Mouse (Mus musculus) testis, postnatal 14 days (tissue): ENCODE measurements around the gene Rpn1.

ENCODE experiments used
- DNase-seq: peaks from one replicate; pipeline ENCODE4 v3.0.0; 2021; ENCODE audit warnings: low spot score

The Rpn1 gene

DNA sequence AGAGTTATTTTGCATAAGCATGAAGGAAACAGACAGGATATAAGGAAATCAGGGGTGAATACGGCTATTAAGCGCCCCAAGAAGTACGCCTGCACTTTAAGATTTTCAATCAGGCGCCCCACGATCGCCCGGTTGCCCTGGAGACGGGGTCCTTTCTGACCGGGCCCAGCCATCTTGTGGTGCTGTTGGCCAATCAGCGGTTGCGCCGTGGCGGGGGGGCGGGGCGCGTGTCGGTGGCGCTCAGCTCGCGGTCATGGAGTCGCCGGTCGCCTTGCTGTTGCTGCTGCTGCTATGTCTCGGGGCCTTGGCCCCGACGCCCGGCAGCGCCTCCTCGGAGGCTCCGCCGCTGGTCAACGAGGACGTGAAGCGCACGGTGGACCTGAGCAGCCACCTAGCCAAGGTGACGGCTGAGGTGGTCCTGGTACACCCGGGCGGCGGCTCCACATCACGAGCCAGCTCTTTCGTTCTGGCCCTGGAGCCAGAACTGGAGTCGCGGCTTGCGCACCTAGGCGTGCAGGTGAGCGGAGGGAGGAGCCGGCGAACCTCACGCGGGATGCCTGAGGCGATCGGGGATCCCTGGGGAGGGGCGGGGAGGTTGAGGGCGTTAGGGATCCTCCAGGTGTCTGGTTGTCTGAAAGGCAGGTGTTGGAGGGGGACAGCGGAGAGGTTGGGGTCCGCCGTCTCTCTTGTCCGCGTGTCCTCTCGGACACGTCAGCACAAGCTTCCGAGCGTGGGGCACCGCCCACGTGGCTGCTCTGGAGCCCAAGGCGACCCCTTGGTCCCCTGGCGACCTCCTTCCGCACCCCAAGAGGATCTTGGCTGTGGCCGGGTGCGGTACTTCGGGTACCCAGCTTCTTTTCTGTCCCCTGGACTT, at the start of gene Rpn1:
TSS of gene Rpn1 (plus strand) at position 205 of the 874 bp plus-strand sequence.
- DNase-seq, result peak; percentile 96

DNA sequence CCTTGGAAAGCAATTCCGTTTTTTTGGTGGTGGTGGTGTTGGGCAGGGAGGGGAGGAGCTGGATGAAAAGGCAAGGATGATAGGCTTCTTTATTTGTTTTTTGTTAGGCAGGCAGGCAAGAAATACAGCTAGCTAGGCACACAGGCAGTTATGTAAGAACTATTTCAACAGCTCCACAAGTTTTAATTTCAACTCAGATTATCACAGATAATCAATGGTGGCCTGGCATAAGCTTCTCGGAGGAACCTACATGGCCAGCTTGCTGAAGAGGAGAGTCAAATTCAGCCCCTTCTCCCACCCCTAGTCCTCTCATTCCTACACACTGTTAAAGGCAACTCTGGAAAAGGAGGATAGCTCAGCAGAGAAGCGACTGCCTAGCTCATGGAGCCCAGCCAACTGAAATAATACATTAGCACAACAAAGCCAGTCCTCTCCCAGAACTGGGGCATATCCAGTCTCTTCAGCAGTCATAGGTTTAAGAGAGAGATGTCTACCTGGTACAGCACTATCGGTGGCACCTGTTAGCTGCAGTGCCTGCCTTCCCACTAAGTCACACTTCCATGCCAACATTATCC, 46.7 kb upstream of the Rpn1 start:
- DNase-seq, result no peak

DNA sequence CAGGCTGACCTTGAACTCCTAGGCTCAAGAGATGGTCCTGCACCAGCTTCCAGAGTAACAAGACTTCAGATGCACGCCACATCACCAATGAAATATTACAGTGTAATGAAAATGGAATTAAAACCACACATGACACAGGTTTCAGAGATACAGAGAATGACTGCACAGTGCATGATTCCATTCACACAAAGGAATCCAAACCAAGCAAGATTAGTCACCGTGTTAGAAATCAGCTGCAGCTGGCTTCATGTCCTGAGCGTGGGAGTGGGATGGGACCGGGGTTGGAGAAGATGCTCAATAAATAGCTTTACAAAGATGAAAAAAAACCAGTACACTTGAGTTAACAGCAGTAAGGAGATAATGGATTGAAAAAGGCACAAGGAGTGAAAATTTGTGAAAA, 44.9 kb upstream of the Rpn1 start:
- no peak for DNase-seq

- DNase-seq, result no peak
These were observed 43.1 kb upstream of the Rpn1 start for GRCm38 (mm10) chr6:88041221-88041620.

DNA sequence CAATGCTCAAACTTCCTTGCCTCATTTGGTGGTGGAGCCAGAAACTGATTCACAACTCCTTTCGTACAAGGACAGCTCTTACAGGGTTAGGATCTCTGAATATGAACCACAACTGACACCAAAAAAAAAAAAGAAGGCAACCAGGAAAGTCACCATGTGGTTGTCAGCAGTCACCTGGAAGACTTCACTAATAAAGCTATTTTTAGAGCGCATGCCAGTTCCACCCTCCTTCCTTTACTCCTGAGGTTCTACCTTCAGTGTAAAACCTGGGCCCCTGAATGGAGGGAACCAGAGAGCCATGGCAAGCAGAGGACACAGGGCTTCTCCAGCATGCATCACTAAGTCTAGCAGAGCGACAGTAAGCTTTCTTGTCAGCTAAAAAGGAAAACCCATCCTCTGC, 41.9 kb upstream of the Rpn1 start:
- DNase-seq, result no peak

DNA sequence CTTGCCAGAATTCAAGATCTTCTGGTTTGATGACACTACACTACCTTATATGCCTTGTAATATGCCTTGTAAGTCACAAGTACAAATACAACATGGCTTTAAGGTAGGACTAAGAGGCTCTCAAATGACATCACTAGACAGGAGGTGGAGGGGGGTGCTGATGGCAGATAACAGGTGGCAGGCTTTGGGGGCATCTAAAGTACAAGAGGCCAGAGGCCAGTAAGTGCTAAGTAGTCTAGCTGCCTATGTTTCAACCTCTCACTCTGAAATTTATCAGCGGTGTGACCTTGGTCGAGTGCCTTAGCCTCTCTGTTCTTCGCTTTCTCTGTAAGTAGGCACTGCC, 40.1 kb upstream of the Rpn1 start:
- DNase-seq, result no peak

- DNase-seq, result peak; percentile 95
These were observed 39.5 kb upstream of the Rpn1 start, which contains the start of gene Rab7 for GRCm38 (mm10) chr6:88044577-88045405. Rab7 (minus strand) TSS chr6:88045270.

- DNase-seq, result no peak
These were observed 38.9 kb upstream of the Rpn1 start for GRCm38 (mm10) chr6:88045406-88045766.

DNA sequence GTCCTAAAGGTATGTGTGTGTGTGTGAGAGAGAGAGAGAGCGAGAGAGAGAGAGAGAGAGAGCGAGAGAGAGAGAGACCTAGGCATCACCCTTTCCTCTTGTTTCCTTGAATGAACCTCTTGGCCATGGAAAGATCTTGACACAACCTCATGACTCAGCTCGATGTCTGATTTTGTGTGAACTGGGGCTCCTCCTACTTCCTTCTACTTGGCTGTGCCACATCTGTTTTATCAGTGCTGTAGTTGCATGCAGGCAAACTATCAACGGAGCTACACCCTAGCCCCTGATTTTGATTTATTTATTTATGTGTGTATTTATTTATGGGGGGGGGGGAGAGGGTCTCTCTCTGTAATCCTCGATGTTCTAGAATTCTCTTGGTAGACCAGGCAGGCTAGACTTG, 36.4 kb upstream of the Rpn1 start:
- DNase-seq, result no peak

GRCm38 (mm10) chr6:88049008-88049407, 35.3 kb upstream of the Rpn1 start:
- DNase-seq, result no peak

GRCm38 (mm10) chr6:88051206-88051605, 33.1 kb upstream of the Rpn1 start:
- no peak for DNase-seq

GRCm38 (mm10) chr6:88053228-88054080, 30.8 kb upstream of the Rpn1 start:
- no peak for DNase-seq

DNA sequence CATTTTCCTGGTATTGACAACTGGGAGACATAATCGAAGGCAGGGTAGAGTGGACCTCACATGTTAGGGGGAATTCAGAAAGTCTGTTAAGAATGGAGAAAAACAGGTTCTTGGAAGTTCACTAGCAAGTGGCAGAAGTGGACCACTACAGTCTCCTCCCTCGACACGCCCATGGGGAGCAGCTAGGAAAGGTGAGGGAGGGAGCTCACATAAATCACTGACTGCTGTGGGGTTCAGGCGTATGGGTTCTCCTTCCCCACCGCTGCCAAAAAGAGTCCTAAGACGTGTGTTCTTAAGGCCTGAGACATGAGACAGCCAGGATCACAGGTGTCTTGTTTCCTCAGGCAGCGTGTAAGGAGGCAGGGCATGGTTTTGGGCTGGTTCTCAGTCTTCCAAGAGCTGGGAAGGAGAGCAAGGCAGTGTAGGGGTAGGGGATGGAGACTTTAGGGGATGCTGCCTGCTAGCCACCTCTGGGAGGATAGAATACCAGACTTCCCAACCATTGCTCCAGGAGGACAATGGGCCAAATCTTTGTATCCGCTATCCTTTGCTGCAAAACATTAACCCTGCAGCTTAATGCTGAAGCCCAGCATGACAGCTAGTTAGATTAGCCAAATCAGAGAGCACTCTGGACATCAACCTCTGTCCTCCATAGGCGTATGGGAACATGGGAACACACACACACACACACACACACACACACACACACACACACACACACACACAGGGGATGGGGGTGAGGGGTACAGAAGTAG, 30.0 kb upstream of the Rpn1 start:
- no peak for DNase-seq

- no peak for DNase-seq
These were observed 28.6 kb upstream of the Rpn1 start for GRCm38 (mm10) chr6:88055663-88056062.

GRCm38 (mm10) chr6:88056866-88057265, 27.4 kb upstream of the Rpn1 start:
- no peak for DNase-seq

- DNase-seq, result no peak
These were observed 24.4 kb upstream of the Rpn1 start for GRCm38 (mm10) chr6:88059903-88060302.

DNA sequence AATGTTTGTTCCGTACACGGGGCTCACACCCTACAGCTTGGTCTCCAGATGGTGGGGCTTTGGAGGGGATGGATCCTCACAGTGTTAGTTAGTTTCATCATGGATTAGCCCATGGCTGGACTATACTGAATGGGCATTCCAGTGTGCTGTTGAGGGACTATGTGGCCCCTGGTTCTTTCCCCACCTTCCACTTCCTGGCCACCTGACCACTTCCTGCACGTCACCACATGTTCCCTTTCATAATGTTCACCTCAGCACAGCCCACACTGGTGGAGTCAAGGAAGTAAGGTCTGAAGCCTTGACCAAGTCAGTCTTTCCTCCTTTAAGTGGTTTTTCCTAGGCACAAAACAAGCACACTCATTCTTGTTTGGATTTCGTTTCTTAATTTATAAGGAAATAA, 23.7 kb upstream of the Rpn1 start:
- no peak for DNase-seq

DNA sequence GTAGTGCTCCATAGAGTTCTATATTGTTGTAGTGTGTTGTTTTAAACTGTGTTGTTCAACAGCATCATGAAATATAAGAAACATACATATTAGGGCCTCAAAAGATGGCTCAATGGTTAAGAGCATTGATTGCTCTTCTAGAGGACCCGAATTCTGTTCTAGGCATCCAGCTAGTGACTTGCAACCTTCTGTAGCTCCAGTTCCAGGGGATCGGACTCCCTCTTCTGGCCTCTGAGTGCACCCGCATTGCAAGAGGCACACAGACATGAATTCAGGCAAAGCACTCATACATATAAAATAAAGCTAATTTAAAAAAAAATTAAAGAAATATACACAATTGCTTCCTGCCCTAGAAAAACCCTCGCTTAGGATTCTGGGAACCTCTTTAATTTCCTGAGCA, 22.9 kb upstream of the Rpn1 start:
- no peak for DNase-seq

DNA sequence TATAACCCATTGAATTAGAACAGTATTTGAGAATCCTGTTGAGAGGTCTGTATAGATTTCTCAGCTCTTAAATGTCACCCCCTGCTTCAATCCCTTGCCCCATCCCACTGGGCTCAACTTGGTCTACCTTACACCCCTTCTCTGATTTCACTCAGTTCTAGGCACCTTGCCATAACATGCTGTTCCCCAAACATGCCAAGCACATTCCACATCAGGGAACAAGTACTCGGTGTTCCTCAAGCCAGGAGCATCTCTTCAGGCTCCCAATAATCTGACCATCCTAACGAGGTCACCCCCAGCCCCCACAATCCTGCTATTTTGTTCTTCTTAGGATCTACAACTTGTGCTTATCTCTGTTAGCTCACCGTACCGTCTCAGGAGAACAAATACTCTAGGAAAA, 21.9 kb upstream of the Rpn1 start:
- DNase-seq, result peak; percentile 51

- no peak for DNase-seq
These were observed 20.1 kb upstream of the Rpn1 start for GRCm38 (mm10) chr6:88064072-88064642.

DNA sequence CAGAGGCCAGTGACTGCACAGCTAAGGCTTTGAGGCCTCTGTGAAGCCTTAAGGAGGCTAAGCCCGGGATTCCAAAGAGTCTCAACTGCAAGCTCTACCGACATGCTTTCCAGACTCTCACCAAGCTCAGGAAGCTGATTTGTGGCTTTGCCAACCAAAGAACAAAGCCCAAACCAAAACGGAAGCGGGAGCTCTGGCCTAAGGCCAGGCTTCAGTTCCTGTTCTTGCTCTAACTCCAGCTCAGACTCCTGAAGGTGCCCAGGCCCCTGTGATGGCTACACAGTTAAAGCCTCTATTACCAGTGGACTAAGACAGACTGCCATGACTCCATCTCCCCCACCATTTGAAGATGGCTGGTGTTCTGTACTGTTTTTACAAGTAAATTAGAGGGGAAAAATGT, 19.2 kb upstream of the Rpn1 start:
- DNase-seq, result no peak
